Mouse (Mus musculus) adrenal gland, postnatal 4 days (tissue): ENCODE measurements around the gene Galnt15. TPM values are rescaled to one million over a fixed set of nuclear protein-coding genes. Genes with fewer than 3 reads are reported as not detected.
"Not testable (repeated sequence)": the region's sequence is repeated elsewhere in the genome, so short reads cannot be mapped to it uniquely, and the experiment has no call there.

Experiments
- DNase-seq, 2 experiments: peaks; one replicate each; pipeline ENCODE4 v3.0.0; 2021 to 2022; ENCODE audit warnings: low spot score in 2 of 2, mixed read lengths in 2 of 2
- total RNA-seq, 2 experiments: library from RNA; stranded (reverse); gene quantifications; 2 replicates each; pipeline ENCODE4 v1.2.3; 2021

Gene Galnt15
- total RNA-seq, 2 experiments from 2014 or later: 3.1 to 4.0 TPM

DNA sequence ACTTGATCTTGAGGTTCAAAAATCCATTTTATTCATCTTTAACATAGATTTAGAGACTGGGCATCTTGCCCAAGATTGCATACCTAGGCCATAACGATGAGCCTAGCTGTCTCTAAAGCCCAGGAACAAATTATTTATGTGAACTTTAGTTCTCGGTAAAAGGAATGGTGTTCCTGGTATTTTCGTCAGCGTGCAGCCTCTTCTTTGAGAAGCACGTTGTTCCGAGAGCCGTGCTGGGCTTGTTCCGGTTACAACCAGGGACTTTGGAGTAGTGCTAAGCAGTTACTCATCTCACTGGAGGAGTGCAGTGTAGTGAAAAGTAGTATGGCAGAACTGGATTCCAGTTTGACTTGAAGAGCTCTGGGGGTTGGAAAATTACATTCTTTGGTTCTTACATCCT, 57.4 kb downstream of the Galnt15 start:
- no peak for DNase-seq

DNA sequence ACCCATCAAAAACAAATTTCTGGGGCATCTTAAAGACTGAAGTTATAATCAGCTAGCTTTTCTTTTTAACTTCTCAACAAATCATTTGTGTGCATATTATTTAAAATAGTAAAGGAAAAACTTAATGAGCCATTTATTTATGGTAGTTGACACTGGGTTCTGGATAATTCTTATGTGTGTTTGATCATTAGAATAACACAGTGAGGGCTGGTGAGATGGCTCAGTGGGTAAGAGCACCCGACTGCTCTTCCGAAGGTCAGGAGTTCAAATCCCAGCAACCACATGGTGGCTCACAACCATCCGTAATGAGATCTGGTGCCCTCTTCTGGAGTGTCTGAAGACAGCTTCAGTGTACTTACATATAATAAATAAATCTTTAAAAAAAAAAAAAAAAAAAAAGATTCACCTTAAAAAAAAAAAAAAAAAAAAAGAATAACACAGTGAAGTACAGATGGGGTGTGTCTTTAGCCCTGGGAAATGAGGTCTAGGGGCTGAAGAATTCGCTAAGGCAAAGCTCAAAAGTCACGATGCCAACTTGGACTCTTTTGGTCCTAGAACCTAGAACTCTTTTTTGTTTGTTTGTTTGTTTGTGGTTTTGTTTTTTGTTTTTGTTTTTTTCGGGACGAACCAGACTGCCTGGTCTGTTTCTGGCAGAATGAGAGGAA, 58.9 kb downstream of the Galnt15 start:
- not testable (repeated sequence) for DNase-seq

DNA sequence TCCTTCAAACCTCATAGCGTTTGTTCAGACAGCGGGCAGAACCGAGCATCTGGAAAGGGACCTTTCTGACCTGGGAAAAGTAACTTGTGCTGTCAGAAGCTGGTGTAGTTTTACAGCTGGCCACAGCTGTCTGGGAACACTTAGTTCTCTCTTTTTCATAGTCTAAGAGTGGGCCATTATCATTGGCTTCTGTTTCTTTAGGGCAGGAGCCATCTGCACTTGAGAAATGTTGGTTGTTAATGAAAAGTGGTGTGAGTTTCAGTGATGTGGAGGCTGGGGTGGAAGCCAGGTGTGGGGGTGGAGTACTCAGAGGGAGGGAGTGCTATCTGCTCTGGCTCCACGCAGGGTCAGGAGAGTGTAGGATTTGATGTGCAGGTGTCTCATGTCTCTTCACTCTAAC, 62.3 kb downstream of the Galnt15 start:
- DNase-seq: no peak

DNA sequence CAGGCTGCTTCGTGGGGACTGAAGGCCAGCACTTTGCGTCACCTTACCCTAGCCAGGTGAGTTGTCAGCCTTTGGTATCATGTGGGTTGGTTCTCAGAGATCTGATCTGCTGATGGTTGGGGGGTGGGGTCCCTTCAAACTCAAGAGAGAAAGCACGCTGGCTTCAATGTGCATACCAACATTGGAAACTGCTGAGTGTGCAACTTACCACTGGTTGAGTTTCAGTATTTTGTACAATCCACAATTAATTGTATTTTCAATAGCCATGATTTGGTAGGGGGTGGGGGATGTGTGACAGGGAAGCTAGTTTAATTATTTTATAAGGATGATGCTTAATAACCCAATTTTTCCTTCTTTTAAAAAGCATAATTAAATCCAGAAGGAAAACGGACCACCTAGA, 62.9 kb downstream of the Galnt15 start:
- no peak for DNase-seq

DNA sequence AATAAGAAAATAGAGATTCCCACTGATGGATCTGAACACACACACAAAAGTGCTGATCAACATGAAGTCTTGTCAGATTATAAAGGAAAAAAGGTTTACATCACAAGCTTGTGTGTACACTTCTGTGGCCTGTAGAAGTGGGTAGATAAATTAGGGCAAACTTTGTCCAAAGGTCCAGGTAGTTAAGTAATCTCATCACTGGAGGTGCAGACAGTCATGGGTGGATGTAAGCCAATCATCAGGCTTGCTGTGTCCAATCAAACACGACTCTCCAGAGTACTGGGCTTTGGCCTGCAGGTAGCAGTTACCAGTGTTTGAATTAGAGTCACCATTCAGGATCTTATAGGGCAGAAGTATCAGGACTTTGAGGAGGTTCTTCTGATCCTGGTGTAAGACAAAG, 64.2 kb downstream of the Galnt15 start:
- DNase-seq: no peak

DNA sequence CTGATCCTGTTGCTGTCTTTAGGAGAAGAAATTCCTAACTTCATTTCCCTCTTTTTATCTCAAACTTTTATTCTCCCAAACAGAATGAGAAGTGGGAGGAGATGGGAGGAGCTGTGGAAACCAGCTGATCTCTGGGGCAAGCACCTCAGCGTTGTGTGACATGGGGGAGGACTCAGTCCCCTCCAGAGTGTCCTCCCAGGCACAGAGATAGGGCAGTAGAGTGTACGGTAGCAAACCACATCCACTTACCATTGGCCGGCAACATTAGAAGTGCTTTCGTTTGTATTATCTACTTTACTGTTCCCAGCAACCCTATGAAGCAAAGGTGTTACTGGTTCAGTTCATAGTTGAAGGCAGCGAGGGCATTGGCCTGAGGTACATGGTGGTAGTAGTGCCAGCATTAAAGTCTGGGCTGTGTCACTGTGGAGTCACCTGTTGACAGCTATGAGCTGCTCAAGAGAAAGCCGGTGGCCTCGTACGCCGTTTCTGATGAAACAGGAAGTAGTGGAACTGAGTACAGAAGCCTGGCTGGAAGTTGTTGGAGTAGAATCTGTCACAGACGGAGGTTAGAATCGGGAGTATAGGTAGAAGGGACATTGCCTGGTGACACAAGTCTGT, 64.8 kb downstream of the Galnt15 start:
- no peak for DNase-seq

DNA sequence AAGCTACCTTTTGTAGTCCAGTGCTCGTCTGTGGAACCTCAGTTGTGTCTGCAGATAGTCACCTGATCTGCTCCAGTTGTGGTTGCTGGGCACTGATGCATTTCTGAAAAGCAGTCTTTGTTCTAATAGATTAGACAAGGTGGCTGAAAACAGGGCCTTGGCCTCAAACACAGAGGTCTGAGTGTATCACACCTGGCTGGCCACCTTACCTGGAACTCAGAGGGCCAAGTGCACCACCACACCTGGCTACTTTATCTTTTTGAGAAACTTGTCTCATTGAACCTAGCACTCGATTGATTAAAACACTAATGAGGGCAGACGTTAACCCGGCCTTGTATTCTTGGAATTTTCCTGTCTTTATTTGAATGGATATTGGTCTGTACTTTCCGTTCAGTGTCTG, 66.9 kb downstream of the Galnt15 start:
- DNase-seq: no peak

DNA sequence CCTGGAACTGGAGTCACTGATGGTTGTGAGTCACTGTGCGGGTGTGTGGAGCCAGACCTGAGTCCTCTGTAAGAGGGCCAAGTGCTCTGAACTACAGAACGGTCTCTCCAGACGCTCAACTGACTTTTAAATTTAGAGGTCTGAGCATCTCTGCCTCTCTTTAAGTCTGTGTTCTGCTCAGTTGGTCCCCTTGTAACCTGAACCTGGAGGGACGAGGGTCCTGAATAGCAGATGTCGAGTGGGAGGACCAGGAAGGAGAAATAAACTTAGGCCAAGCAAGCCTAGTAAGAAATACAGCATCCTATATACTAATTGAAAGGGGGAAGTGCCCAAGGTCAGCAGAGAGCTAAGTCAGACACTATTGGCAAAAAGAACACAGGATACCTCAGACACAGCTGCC, 68.0 kb downstream of the Galnt15 start:
- no peak for DNase-seq

DNA sequence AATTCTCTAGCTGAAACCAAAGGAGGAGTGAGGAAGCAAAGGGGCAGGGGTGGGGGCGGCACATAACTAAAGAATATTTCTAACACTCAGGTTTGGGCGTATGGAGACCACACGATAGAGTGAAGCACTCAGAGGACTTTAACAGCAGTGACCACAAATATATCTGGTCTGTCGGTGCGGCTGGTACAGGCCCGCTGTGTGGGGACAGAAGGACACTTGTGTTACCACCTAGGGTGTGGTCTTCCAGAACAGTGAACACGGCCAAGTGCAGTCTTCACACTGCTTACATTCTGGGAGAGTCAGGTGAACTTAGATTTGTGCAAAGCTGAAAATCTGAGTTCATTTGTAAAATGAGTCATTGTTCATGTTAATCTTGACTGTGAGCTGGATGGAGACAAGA, 68.9 kb downstream of the Galnt15 start:
- no peak for DNase-seq

DNA sequence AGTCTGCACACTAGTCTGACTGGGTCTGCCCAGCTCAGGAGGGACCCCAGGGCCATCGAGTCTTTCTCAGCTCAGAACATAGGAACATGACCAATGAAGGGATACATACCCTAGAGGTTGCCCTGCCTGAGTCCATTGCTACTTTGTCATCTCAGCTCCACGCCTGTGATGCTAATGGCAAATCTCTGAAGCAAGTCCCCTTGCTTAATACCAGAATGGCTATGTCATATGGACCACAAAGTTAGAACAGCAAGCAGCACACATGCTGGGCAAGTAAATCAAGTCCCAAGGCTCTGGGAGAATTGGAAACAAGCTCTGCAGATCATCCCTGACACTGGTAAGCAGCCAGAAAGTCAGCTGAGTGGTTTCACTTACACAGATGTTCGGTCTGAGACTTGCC, 70.2 kb downstream of the Galnt15 start:
- no peak for DNase-seq

DNA sequence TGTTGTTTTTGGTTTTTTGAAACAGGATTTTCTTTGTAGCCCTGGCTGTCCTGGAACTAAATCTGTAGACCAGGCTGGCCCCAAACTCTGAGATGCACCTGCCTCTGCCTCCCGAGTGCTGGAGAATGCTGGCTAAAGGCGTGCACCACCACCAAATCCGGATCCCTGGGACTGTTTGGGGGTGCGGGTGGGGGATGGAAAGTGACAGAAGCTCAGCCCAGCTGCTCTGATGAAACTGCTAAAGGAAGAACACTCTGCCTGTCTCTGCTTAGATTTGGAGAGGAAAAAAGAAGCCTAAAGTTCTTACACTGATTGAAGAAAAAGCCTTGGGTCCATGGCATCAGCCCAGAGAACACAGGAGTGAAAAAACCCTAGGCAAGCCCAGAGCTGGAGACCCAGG, 74.8 kb downstream of the Galnt15 start:
- no peak for DNase-seq

DNA sequence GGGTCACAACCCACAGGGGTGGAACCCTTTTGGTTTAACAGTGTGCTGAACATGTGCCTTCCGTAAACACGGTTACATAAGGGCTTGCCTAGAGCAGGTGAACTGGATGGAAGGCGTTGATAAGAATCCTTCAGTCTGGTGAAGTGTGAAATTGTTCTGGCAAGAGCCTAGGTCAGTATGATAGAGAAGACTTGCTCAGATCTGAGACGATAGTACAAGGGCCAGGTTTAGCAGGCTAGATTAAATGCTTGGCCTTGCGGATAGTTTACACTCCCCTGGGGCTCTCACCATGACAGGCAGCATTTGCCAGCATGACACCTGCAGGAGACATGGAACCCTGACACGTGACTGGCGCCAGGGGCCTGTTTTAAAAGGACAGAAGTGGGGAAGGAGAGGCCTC, 76.9 kb downstream of the Galnt15 start:
- no peak for DNase-seq

DNA sequence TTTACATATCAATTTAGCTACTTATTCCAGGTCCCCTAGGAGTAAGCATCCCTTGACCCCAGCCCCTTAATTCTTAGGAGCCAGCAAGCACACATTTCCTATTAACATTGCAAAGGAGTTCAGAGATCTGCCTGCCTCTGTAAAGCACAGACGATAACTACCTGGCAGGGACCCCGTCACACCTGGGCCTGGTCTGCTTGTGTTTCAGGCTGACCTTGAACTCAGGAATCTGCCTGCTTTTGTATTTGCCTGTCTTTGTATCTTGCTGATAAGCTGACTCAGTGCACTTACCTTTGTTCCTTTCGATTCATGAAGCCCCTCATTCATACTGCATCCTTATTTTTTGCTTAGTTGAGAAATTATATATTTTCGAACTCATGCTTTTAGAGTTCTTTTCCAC, 78.1 kb downstream of the Galnt15 start:
- DNase-seq: no peak

Other genes with a start within 250 kb of the Galnt15 start
- 10 to 100 TPM; 38.1 to 47.9 TPM for gene Ankrd28, start 198.3 kb upstream of the Galnt15 start, total RNA-seq
- gene Oxnad1, start 56.4 kb downstream of the Galnt15 start, total RNA-seq: 10 to 100 TPM; 30.2 to 32.9 TPM
- 10 to 100 TPM; 51.9 to 54.7 TPM for gene Dph3, start 56.7 kb downstream of the Galnt15 start, total RNA-seq
- not detected for gene Msmb, start 113.0 kb downstream of the Galnt15 start, total RNA-seq
- 100 to 1,000 TPM; 157 to 162 TPM for gene Ncoa4, start 130.9 kb downstream of the Galnt15 start, total RNA-seq
- gene Timm23, start 172.9 kb downstream of the Galnt15 start, total RNA-seq: 100 to 1,000 TPM; 108 to 118 TPM
- 10 to 100 TPM; 70.2 to 80.9 TPM for gene Parg, start 173.0 kb downstream of the Galnt15 start, total RNA-seq